Mouse (Mus musculus) brain, embryonic 14.5 days (tissue): ENCODE data around the gene Gm49510.
A peak's percentile ranks its signal among the peaks of the same experiment; 100 is the strongest.

Source experiments
- CTCF ChIP-seq: fragments of 200-500 bp; IDR thresholded peaks from 2 replicates; pipeline ENCODE4 v1.5.1; 2012; ENCODE audit warnings: inconsistent platforms, mild to moderate bottlenecking, moderate library complexity, borderline replicate concordance; ENCODE audit not compliant: insufficient read depth, insufficient read length; ENCODE audit errors: extremely low read depth
- POLR2A ChIP-seq: fragments of 200-500 bp; IDR thresholded peaks from 2 replicates; pipeline ENCODE4 v1.6.1; 2012; ENCODE audit warnings: mild to moderate bottlenecking, inconsistent platforms, borderline replicate concordance; ENCODE audit not compliant: poor library complexity, insufficient read depth, insufficient read length, severe bottlenecking; ENCODE audit errors: extremely low read depth

GRCm38 (mm10) chr15:78899740-78900584, 495 bp downstream of the Gm49510 start, which contains the start of gene Sh3bp1:
- TF ChIP-seq CTCF (no peak), POLR2A (0 out of 2 replicates have a peak, but pooled peaks have one; percentile 5)
